Comparison of ENCODE assay signal across 31 mouse cellular contexts in the genomic region with DNA sequence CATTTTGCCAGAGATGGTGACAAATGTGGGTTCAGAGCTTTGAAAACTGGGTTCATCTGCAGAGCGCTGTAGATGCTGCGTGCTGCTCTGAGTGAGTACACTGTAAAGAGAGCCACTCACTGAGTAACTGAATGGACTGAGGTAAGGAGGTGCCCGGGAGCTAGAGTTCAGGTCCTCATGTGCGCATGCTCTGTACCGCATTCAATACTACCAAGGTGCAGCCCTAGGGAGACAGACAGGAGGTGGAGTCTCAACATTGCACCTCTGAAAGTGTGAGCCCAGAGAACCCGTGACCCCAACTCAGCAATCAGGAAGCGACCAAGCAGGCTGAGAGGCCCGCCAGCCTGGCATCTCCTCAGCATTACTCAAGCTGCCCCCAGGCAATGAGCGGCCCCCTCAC.
DNase-seq lines count a peak whose midpoint lies in the region; ATAC-seq lines count a peak whose summit lies in the region.
"Had no signal": no experiment of that assay in that cellular context is flagged by ENCODE, and none has a peak within 500 bp of the region (broad histone marks: within the 10 kb centered on the region; RNA-seq: fewer than 3 reads in every experiment).

No protein-coding gene starts in this region.

- H3K9ac ChIP-seq in limb, embryonic 11.5 days (ENCODE audit: low read length) = 0 out of 2 replicates have a peak overlapping the region, but pooled peaks have one; percentile 17
- H3K9ac ChIP-seq: embryonic facial prominence, embryonic 13.5 days; forebrain, embryonic 15.5 days; heart, embryonic 13.5 days; hindbrain, embryonic 14.5 days; liver, embryonic 13.5 days; midbrain, embryonic 12.5 days; neural tube, embryonic 12.5 days had no signal

- no peak overlapping the region for H3K4me2 ChIP-seq in limb, embryonic 11.5 days (ENCODE audit: low read depth, severe bottlenecking)
- H3K4me2 ChIP-seq: embryonic facial prominence, embryonic 13.5 days; forebrain, embryonic 15.5 days; heart, embryonic 13.5 days; hindbrain, embryonic 14.5 days; liver, embryonic 13.5 days; midbrain, embryonic 12.5 days; neural tube, embryonic 12.5 days had no signal

- H3K27ac ChIP-seq in limb, embryonic 11.5 days (replicated peaks; ENCODE audit: low read depth, low read length) = no peak overlapping the region
- no peak overlapping the region for H3K27ac ChIP-seq in limb, embryonic 10.5 days
- H3K27ac ChIP-seq: embryonic facial prominence, embryonic 13.5 days; forebrain, embryonic 10.5 days; forebrain, embryonic 15.5 days; gastrocnemius, adult 2 months; heart, embryonic 13.5 days; hindbrain, embryonic 14.5 days; left cerebral cortex, adult 2 months; midbrain, embryonic 12.5 days; neural tube, embryonic 12.5 days had no signal

- H3K27me3 ChIP-seq in limb, embryonic 11.5 days (ENCODE audit: control insufficient read depth, insufficient read depth, low read length) = no peaks in the 10 kb centered on the region
- H3K27me3 ChIP-seq in limb, embryonic 10.5 days (ENCODE audit: low read depth, poor library complexity, severe bottlenecking) = no peaks in the 10 kb centered on the region
- H3K27me3 ChIP-seq: embryonic facial prominence, embryonic 13.5 days; forebrain, embryonic 15.5 days; liver, embryonic 13.5 days; midbrain, embryonic 12.5 days had no signal

- no peaks in the 10 kb centered on the region for H3K9me3 ChIP-seq in limb, embryonic 11.5 days (ENCODE audit: control insufficient read depth, low read length)
- H3K9me3 ChIP-seq in limb, embryonic 10.5 days (replicated peaks) = no peaks in the 10 kb centered on the region
- H3K9me3 ChIP-seq: embryonic facial prominence, embryonic 13.5 days; forebrain, embryonic 10.5 days; forebrain, embryonic 15.5 days; heart, embryonic 13.5 days; liver, embryonic 13.5 days; megakaryocyte, embryonic 14.5 days; midbrain, embryonic 12.5 days; neural tube, embryonic 12.5 days had no signal

- no peak overlapping the region for H3K4me3 ChIP-seq in limb, embryonic 11.5 days (ENCODE audit: low read depth, low read length)
- H3K4me3 ChIP-seq in limb, embryonic 10.5 days = no peak overlapping the region
- H3K4me3 ChIP-seq: embryonic facial prominence, embryonic 13.5 days; forebrain, embryonic 10.5 days; forebrain, embryonic 15.5 days; gastrocnemius, adult 2 months; heart, embryonic 13.5 days; left cerebral cortex, adult 2 months; liver, embryonic 13.5 days; megakaryocyte, embryonic 14.5 days; midbrain, embryonic 12.5 days; myocyte; neural tube, embryonic 12.5 days had no signal

- peaks cover 3% of the 10 kb centered on the region; the same call in 1 of the 2 replicates for H3K4me1 ChIP-seq in limb, embryonic 11.5 days (ENCODE audit: control insufficient read depth, insufficient read depth, low read length)
- H3K4me1 ChIP-seq in limb, embryonic 10.5 days = peaks cover 20% of the 10 kb centered on the region

- WGBS in limb, embryonic 11.5 days = 82% methylated on average over 9 of the region's 9 CpGs
- 85% methylated on average over 9 of the region's 9 CpGs for WGBS in limb, embryonic 10.5 days

- intact Hi-C loops in gastrocnemius, postnatal 14 days (cut with DNase I; ENCODE audit: low total_unique reads) = no loop called here

- no peak for ATAC-seq in limb, embryonic 11.5 days (ENCODE audit: insufficient number of reproducible peaks, low FRiP score, low TSS enrichment, low read depth)
- ATAC-seq: activated CD4-positive, CD25-positive, alpha-beta regulatory T cell, adult 4 months; CD4-positive, CD25-positive, alpha-beta regulatory T cell, adult 4 months; forebrain, embryonic 15.5 days; intestine, postnatal 0 days; lung, postnatal 0 days had no signal

- no peaks in the 10 kb centered on the region for H3K36me3 ChIP-seq in limb, embryonic 11.5 days (ENCODE audit: control insufficient read depth, insufficient read depth, low read length)
- no peaks in the 10 kb centered on the region for H3K36me3 ChIP-seq in limb, embryonic 10.5 days
- H3K36me3 ChIP-seq: embryonic facial prominence, embryonic 13.5 days; forebrain, embryonic 15.5 days; heart, embryonic 13.5 days; liver, embryonic 13.5 days; midbrain, embryonic 12.5 days; neural tube, embryonic 12.5 days had no signal

- peak; percentile 32 to 48 for DNase-seq in cerebellum, postnatal 25 days
- no peak for DNase-seq in cerebellum, adult 11-12 months
- no peak for DNase-seq in limb, embryonic 11.5 days (ENCODE audit: low spot score)
- no peak for DNase-seq in limb, embryonic 10.5 days (ENCODE audit: low spot score)
- DNase-seq in R1 (ENCODE audit: low read depth, low spot score) = peak; percentile 75
- no peak for DNase-seq in gastrocnemius, postnatal 14 days
- no peak for DNase-seq in gastrocnemius, postnatal 25 days
- DNase-seq: adrenal gland, adult 2 months; embryo, embryonic 11 days; gastrocnemius, adult 2 months; heart, postnatal 10 days; kidney, postnatal 14 days; liver, embryonic 13.5 days; lung, adult 18-20 months; lung, postnatal 4 days; thymus, adult 2 months; thymus, postnatal 36 days had no signal

Comparison
In these comparisons a context has a peak if more than half of its experiments do, and no peak if none do; other contexts are left out.
1. DNase-seq: peak in cerebellum, postnatal 25 days (2 of 2) and R1 (single experiment); none in cerebellum, adult 11-12 months (single experiment), limb, embryonic 11.5 days (single experiment), limb, embryonic 10.5 days (single experiment), gastrocnemius, postnatal 14 days (single experiment) and gastrocnemius, postnatal 25 days (single experiment).